ENCODE assay signal across 10 mouse cellular contexts in genomic region chr9:47755119-47755518, GRCm38 (mm10).
A peak's percentile ranks its signal among the peaks of the same experiment; 100 is the strongest.
DNase-seq lines count a peak whose midpoint lies in the region; ATAC-seq and TF ChIP-seq lines count a peak whose summit lies in the region.
"Had no signal": no experiment of that assay in that cellular context is flagged by ENCODE, and none has a peak within 500 bp of the region (broad histone marks: within the 10 kb centered on the region; RNA-seq: fewer than 3 reads in every experiment).

No protein-coding gene starts in this region.

- H3K27ac ChIP-seq in hindbrain, embryonic 14.5 days, result peak overlapping the region; percentile 58; the same call in 1 of the 2 replicates
- no peak overlapping the region for H3K27ac ChIP-seq in hindbrain, embryonic 10.5 days
- no peak overlapping the region for H3K27ac ChIP-seq in CH12.LX (ENCODE audit: insufficient read depth, low read depth)
- H3K27ac ChIP-seq in liver, embryonic 11.5 days (ENCODE audit: low read depth, low read length), result no peak overlapping the region
- H3K27ac ChIP-seq: limb, embryonic 15.5 days had no signal

- TF ChIP-seq CTCF in CH12.LX (conservative IDR thresholded peaks at IDR 0.05 in 1 of 2, IDR thresholded peaks at IDR 0.05 in 1 of 2; ENCODE audit: low read depth in 2 of 2, low read length in 2 of 2), result no peak

- in situ Hi-C loops in CH12.LX (cut with MboI; ENCODE audit: low pct_ligation_motif_present, low pct_unique_long_range_greater_than_20kb, low sequenced_read_pairs), result no loop called here

- no peak for ATAC-seq in hindbrain, embryonic 14.5 days (ENCODE audit: low FRiP score)
- no peak for ATAC-seq in monocyte, adult 5-6 weeks (replicated peaks; ENCODE audit: insufficient number of reproducible peaks, low FRiP score, low TSS enrichment, poor library complexity, severe bottlenecking)
- no peak for ATAC-seq in liver, embryonic 11.5 days (replicated peaks; ENCODE audit: low FRiP score)

- H3K4me1 ChIP-seq in hindbrain, embryonic 14.5 days (replicated peaks; ENCODE audit: control insufficient read depth, insufficient read depth, low read length), result peaks cover 44% of the 10 kb centered on the region
- peaks cover 45% of the 10 kb centered on the region for H3K4me1 ChIP-seq in hindbrain, embryonic 10.5 days (replicated peaks)
- peaks cover 0 to 10% of the 10 kb centered on the region in 2 experiments; a peak in 1 of 4 replicates for H3K4me1 ChIP-seq in CH12.LX (ENCODE audit: control insufficient read depth in 1 of 2, insufficient read depth in 2 of 2)
- no peaks in the 10 kb centered on the region for H3K4me1 ChIP-seq in liver, embryonic 11.5 days (replicated peaks; ENCODE audit: control insufficient read depth, insufficient read depth, low read length)

- no peak for TF ChIP-seq RAD21 in CH12.LX (IDR thresholded peaks at IDR 0.05; ENCODE audit: low read depth, low read length)

- no peak overlapping the region for H3K9ac ChIP-seq in hindbrain, embryonic 14.5 days
- H3K9ac ChIP-seq in CH12.LX (ENCODE audit: insufficient read depth, low read depth), result no peak overlapping the region
- no peak overlapping the region for H3K9ac ChIP-seq in liver, embryonic 11.5 days (ENCODE audit: low read depth, low read length)
- H3K9ac ChIP-seq: limb, embryonic 15.5 days had no signal

- no peaks in the 10 kb centered on the region for H3K27me3 ChIP-seq in hindbrain, embryonic 14.5 days (ENCODE audit: control insufficient read depth, insufficient read depth, low read length)
- no peaks in the 10 kb centered on the region for H3K27me3 ChIP-seq in hindbrain, embryonic 10.5 days (ENCODE audit: insufficient read depth, poor library complexity, severe bottlenecking)
- H3K27me3 ChIP-seq in CH12.LX (replicated peaks), result no peaks in the 10 kb centered on the region
- H3K27me3 ChIP-seq in liver, embryonic 11.5 days (replicated peaks; ENCODE audit: control insufficient read depth, insufficient read depth, low read length), result no peaks in the 10 kb centered on the region
- H3K27me3 ChIP-seq: limb, embryonic 15.5 days had no signal

- peak; percentile 47 to 53 for DNase-seq in cerebellum, postnatal 14 days
- no peak for DNase-seq in cerebellum, adult 9-10 months
- DNase-seq in hindbrain, embryonic 14.5 days (ENCODE audit: low spot score), result no peak
- no peak for DNase-seq in hindbrain, embryonic 10.5 days (ENCODE audit: low spot score)
- peak; percentile 52 for DNase-seq in CH12.LX (ENCODE audit: extremely low read depth)
- DNase-seq in layer of hippocampus, postnatal 36 days, result peak; percentile 56 to 69
- DNase-seq in liver, embryonic 11.5 days (ENCODE audit: low spot score), result no peak
- DNase-seq: retina, postnatal 1 day had no signal

- no peak overlapping the region for H3K4me2 ChIP-seq in hindbrain, embryonic 14.5 days (replicated peaks)
- no peak overlapping the region for H3K4me2 ChIP-seq in CH12.LX (ENCODE audit: insufficient read depth, low read depth, poor library complexity, severe bottlenecking)
- no peak overlapping the region for H3K4me2 ChIP-seq in liver, embryonic 11.5 days
- H3K4me2 ChIP-seq: limb, embryonic 15.5 days had no signal

- H3K79me2 ChIP-seq in CH12.LX (replicated peaks; ENCODE audit: control insufficient read depth, extremely low read depth, insufficient read depth, poor library complexity, severe bottlenecking), result no peaks in the 10 kb centered on the region

- no peaks in the 10 kb centered on the region for H3K36me3 ChIP-seq in hindbrain, embryonic 14.5 days (replicated peaks; ENCODE audit: control insufficient read depth, insufficient read depth)
- H3K36me3 ChIP-seq in hindbrain, embryonic 10.5 days, result no peaks in the 10 kb centered on the region
- H3K36me3 ChIP-seq in CH12.LX (replicated peaks in 1 of 2; ENCODE audit: control insufficient read depth in 1 of 2, insufficient read depth in 1 of 2, low read length in 1 of 2), result no peaks in the 10 kb centered on the region
- H3K36me3 ChIP-seq in liver, embryonic 11.5 days (ENCODE audit: control insufficient read depth, insufficient read depth, low read length), result no peaks in the 10 kb centered on the region
- H3K36me3 ChIP-seq: limb, embryonic 15.5 days had no signal

- no peak for TF ChIP-seq POLR2A in CH12.LX (IDR thresholded peaks at IDR 0.05; ENCODE audit: low read depth, low read length)

- H3K9me3 ChIP-seq in hindbrain, embryonic 14.5 days (ENCODE audit: control insufficient read depth, low read length), result no peaks in the 10 kb centered on the region
- no peaks in the 10 kb centered on the region for H3K9me3 ChIP-seq in hindbrain, embryonic 10.5 days
- peaks cover 33% of the 10 kb centered on the region for H3K9me3 ChIP-seq in CH12.LX (replicated peaks; ENCODE audit: low read length)
- no peaks in the 10 kb centered on the region for H3K9me3 ChIP-seq in liver, embryonic 11.5 days (ENCODE audit: control insufficient read depth, low read length)
- H3K9me3 ChIP-seq: limb, embryonic 15.5 days had no signal

- no peak overlapping the region for H3K4me3 ChIP-seq in hindbrain, embryonic 14.5 days (replicated peaks; ENCODE audit: low read length)
- H3K4me3 ChIP-seq in hindbrain, embryonic 10.5 days, result no peak overlapping the region
- H3K4me3 ChIP-seq in CH12.LX (replicated peaks in 1 of 3; ENCODE audit: low read depth in 2 of 3, low read length in 2 of 3, poor library complexity in 1 of 3), result no peak overlapping the region
- H3K4me3 ChIP-seq in liver, embryonic 11.5 days (ENCODE audit: low read depth, low read length), result no peak overlapping the region
- H3K4me3 ChIP-seq: limb, embryonic 15.5 days had no signal

- dilution Hi-C loops in CH12.LX (cut with MboI; ENCODE audit: extremely low pct_ligation_motif_present, extremely low pct_unique_long_range_greater_than_20kb, low sequenced_read_pairs), result no loop called here

- no peak for TF ChIP-seq EP300 in CH12.LX (IDR thresholded peaks at IDR 0.05; ENCODE audit: low read length)

- WGBS in hindbrain, embryonic 14.5 days, result 58% methylated on average over 12 of the region's 12 CpGs
- 76% methylated on average over 12 of the region's 12 CpGs for WGBS in hindbrain, embryonic 10.5 days
- 72% methylated on average over 12 of the region's 12 CpGs for WGBS in liver, embryonic 11.5 days

TF ChIP-seq in CH12.LX, 34 proteins besides CTCF, POLR2A, EP300 and RAD21:
- no peak for TF ChIP-seq CHD2 (IDR thresholded peaks at IDR 0.05; ENCODE audit: low read length)
- TF ChIP-seq MYC (IDR thresholded peaks at IDR 0.05; ENCODE audit: low read depth, low read length), result 0 out of 2 replicates have a peak, but pooled peaks have one; percentile 25
- TF ChIP-seq BHLHE40 (IDR thresholded peaks at IDR 0.05; ENCODE audit: low read depth, low read length), result peak; percentile 55
- TF ChIP-seq ZKSCAN1 (IDR thresholded peaks at IDR 0.05; ENCODE audit: borderline replicate concordance, low read depth, low read length), result no peak
- no peak for TF ChIP-seq KAT2A (IDR thresholded peaks at IDR 0.05; ENCODE audit: insufficient replicate concordance, low read length)
- no peak for TF ChIP-seq TBP (conservative IDR thresholded peaks at IDR 0.05; ENCODE audit: low read depth, low read length)
- no peak for TF ChIP-seq JUN (IDR thresholded peaks at IDR 0.05; ENCODE audit: insufficient read depth, low read depth, low read length)
- no peak for TF ChIP-seq E2F4 (IDR thresholded peaks at IDR 0.05; ENCODE audit: insufficient replicate concordance, low read depth, low read length)
- TF ChIP-seq POLR2AphosphoS2 (IDR thresholded peaks at IDR 0.05; ENCODE audit: low read depth, low read length), result no peak

Comparison
In these comparisons a context has a peak if more than half of its experiments do, and no peak if none do; other contexts are left out.
1. DNase-seq: peak in cerebellum, postnatal 14 days (2 of 2), CH12.LX (single experiment) and layer of hippocampus, postnatal 36 days (2 of 2); none in cerebellum, adult 9-10 months (single experiment), hindbrain, embryonic 14.5 days (single experiment), hindbrain, embryonic 10.5 days (single experiment) and liver, embryonic 11.5 days (single experiment).